Mouse (Mus musculus) neural tube, embryonic 12.5 days (tissue): ENCODE data around the gene Fasl. TPM values are rescaled to one million over a fixed set of nuclear protein-coding genes. Genes with fewer than 3 reads are reported as not detected.

Experiments
- ATAC-seq: fragments of 200-750 bp; cut with Nextera tagmentation; 2 replicates; pipeline ENCODE4 v1.8.0; 2017; ENCODE audit warnings: low read depth, mild to moderate bottlenecking, moderate TSS enrichment, moderate library complexity; ENCODE audit not compliant: low FRiP score
- H3K27ac ChIP-seq: fragments of 300-500 bp; sonication (generic); 2 replicates; pipeline ENCODE4 v1.5.1; 2016
- H3K27me3 ChIP-seq: fragments of 300-500 bp; sonication (generic); replicated peaks from 2 replicates; pipeline ENCODE4 v1.6.1; 2016; ENCODE audit warnings: mild to moderate bottlenecking
- H3K36me3 ChIP-seq: fragments of 300-500 bp; sonication (generic); 2 replicates; pipeline ENCODE4 v1.6.1; 2016; ENCODE audit warnings: mild to moderate bottlenecking
- H3K4me1 ChIP-seq: fragments of 300-500 bp; sonication (generic); 2 replicates; pipeline ENCODE4 v1.6.1; 2016
- H3K4me2 ChIP-seq: fragments of 300-500 bp; sonication (generic); replicated peaks from 2 replicates; pipeline ENCODE4 v1.6.1; 2016; ENCODE audit warnings: mild to moderate bottlenecking
- H3K4me3 ChIP-seq: fragments of 300-500 bp; sonication (generic); 2 replicates; pipeline ENCODE4 v1.5.1; 2016
- H3K9ac ChIP-seq: fragments of 300-500 bp; sonication (generic); 2 replicates; pipeline ENCODE4 v1.6.1; 2016; ENCODE audit warnings: mild to moderate bottlenecking
- H3K9me3 ChIP-seq: fragments of 300-500 bp; sonication (generic); 2 replicates; pipeline ENCODE4 v1.6.1; 2016; ENCODE audit warnings: mild to moderate bottlenecking
- WGBS: fragments of 180-500 bp; shearing (Covaris S2); methylation state at CpG from one replicate; pipeline ENCODE4 v1.1.7; 2016; 5-methylcytosine and 5-hydroxymethylcytosine counted together
- polyA plus RNA-seq: library from polyadenylated mRNA; unstranded; fragments of >200 nt; fragmentation: Nextera tagmentation; extraction: Ambion mirVana; gene quantifications from 2 replicates; pipeline ENCODE4 v1.2.1, GENCODE M21; 2016

The Fasl gene
- polyA plus RNA-seq, 1 experiment from 2014 or later: 0.23 TPM

GRCm38 (mm10) chr1:161791854-161792686 is 3.8 kb upstream of the Fasl start:
- no peaks in the 10 kb centered on the region for H3K9me3 ChIP-seq
- H3K4me1 ChIP-seq: no peaks in the 10 kb centered on the region
- no peak overlapping the region for H3K27ac ChIP-seq
- no peak for ATAC-seq
- no peaks in the 10 kb centered on the region for H3K27me3 ChIP-seq
- no peak overlapping the region for H3K4me3 ChIP-seq
- no peak overlapping the region for H3K9ac ChIP-seq
- no peak overlapping the region for H3K4me2 ChIP-seq
- WGBS: 92% methylated on average over 8 of the region's 8 CpGs
- no peaks in the 10 kb centered on the region for H3K36me3 ChIP-seq

GRCm38 (mm10) chr1:161782725-161783124 is 5.6 kb downstream of the Fasl start:
- Histone ChIP-seq H3K9me3 (no peaks in the 10 kb centered on the region), H3K27me3 (no peaks in the 10 kb centered on the region), H3K27ac (no peak overlapping the region), H3K9ac (no peak overlapping the region), H3K4me1 (no peaks in the 10 kb centered on the region), H3K4me3 (no peak overlapping the region), H3K36me3 (no peaks in the 10 kb centered on the region), H3K4me2 (no peak overlapping the region)
- 81% methylated on average over 2 of the region's 2 CpGs for WGBS
- ATAC-seq: no peak

DNA sequence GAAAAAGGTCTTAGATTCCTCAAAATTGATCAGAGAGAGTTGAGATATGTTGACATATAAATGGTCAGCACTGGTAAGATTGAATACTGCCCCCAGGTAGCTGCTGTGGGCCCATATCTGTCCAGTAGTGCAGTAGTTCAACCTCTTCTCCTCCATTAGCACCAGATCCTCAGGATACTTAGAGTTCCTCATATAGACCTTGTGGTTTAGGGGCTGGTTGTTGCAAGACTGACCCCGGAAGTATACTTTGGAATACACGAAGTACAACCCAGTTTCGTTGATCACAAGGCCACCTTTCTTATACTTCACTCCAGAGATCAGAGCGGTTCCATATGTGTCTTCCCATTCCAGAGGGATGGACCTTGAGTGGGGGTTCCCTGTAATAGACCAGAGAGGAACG is 6.7 kb downstream of the Fasl start:
- H3K4me1 ChIP-seq: no peaks in the 10 kb centered on the region
- H3K27me3 ChIP-seq: no peaks in the 10 kb centered on the region
- H3K27ac ChIP-seq: no peak overlapping the region
- H3K4me2 ChIP-seq: no peak overlapping the region
- H3K4me3 ChIP-seq: no peak overlapping the region
- 91% methylated on average over 5 of the region's 5 CpGs for WGBS
- H3K9ac ChIP-seq: no peak overlapping the region
- no peaks in the 10 kb centered on the region for H3K36me3 ChIP-seq
- no peak for ATAC-seq
- no peaks in the 10 kb centered on the region for H3K9me3 ChIP-seq

GRCm38 (mm10) chr1:161779057-161779456 is 9.2 kb downstream of the Fasl start:
- ATAC-seq: no peak
- Histone ChIP-seq H3K27ac (no peak overlapping the region), H3K4me1 (no peaks in the 10 kb centered on the region), H3K27me3 (no peaks in the 10 kb centered on the region), H3K9me3 (no peaks in the 10 kb centered on the region), H3K4me3 (no peak overlapping the region), H3K36me3 (no peaks in the 10 kb centered on the region), H3K4me2 (no peak overlapping the region), H3K9ac (no peak overlapping the region)

DNA sequence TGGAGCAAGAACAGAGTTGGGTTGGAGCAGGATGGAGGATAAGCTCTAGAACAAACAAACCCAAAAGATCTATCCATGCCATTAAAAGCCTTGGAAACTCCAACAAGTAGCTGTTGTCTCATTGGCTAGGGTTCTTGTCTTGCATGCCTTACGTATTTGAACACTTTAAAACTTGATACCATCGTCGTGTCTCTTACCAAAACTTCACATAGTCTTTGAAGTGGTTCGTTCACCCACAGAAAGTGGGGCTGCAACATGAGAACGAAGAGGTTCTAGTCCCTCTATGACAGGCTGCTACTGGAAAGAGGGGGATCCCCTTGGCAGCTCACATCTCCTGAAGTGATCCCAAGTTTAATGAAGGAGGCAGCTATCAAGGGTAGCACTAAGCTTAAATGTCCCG is 13.1 kb downstream of the Fasl start:
- Histone ChIP-seq H3K4me2 (no peak overlapping the region), H3K27ac (no peak overlapping the region), H3K27me3 (no peaks in the 10 kb centered on the region), H3K9ac (no peak overlapping the region), H3K4me3 (no peak overlapping the region), H3K4me1 (no peaks in the 10 kb centered on the region), H3K9me3 (no peaks in the 10 kb centered on the region), H3K36me3 (no peaks in the 10 kb centered on the region)
- 87% methylated on average over 6 of the region's 6 CpGs for WGBS
- no peak for ATAC-seq

DNA sequence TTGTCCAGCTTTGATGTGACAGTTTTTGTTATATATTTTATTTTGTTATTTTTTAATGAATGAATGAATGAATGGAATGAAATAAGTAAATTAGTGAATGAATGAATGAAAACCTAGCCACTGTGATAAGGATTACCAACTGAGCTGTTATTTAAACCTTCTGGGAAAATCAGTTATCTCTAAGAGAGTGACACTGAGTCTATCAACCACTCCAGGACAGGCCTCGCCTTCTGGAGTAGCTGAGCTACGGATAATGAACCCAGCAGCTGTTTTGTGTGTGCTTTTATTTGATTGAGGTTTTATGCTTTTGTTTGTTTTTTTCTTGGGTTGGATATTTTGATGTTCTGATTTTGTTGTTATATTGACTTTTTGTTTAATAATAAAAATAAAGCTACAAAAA is 17.0 kb downstream of the Fasl start:
- H3K9me3 ChIP-seq: no peaks in the 10 kb centered on the region
- no peaks in the 10 kb centered on the region for H3K27me3 ChIP-seq
- 88% methylated on average over 2 of the region's 2 CpGs for WGBS
- no peak overlapping the region for H3K4me2 ChIP-seq
- no peaks in the 10 kb centered on the region for H3K4me1 ChIP-seq
- H3K27ac ChIP-seq: no peak overlapping the region
- no peak overlapping the region for H3K9ac ChIP-seq
- H3K36me3 ChIP-seq: no peaks in the 10 kb centered on the region
- no peak overlapping the region for H3K4me3 ChIP-seq
- ATAC-seq: no peak

DNA sequence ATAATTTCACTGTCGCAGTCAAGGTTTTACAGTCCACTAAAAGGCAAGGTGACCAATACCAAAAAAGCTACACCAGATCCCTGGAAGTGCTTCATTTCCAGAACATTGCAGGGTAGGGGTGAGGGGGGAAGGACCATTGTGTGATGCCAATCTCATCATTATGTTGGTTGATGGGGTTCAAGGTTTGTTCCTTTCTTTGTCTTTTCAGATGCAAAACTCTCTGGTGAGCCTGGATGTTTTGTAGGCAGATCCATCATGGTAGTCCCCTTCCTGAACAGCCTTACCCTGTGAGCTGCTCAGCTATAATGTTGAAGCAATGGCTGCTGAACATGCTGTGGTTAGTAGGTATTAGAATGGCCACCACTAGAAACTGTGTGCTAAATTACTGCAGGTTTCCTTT is 19.0 kb downstream of the Fasl start:
- Histone ChIP-seq H3K27me3 (no peaks in the 10 kb centered on the region), H3K4me3 (no peak overlapping the region), H3K4me1 (no peaks in the 10 kb centered on the region), H3K27ac (no peak overlapping the region), H3K9me3 (no peaks in the 10 kb centered on the region), H3K36me3 (no peaks in the 10 kb centered on the region), H3K9ac (no peak overlapping the region), H3K4me2 (no peak overlapping the region)
- WGBS: 88% methylated on average over 1 of the region's 1 CpGs
- ATAC-seq: no peak

DNA sequence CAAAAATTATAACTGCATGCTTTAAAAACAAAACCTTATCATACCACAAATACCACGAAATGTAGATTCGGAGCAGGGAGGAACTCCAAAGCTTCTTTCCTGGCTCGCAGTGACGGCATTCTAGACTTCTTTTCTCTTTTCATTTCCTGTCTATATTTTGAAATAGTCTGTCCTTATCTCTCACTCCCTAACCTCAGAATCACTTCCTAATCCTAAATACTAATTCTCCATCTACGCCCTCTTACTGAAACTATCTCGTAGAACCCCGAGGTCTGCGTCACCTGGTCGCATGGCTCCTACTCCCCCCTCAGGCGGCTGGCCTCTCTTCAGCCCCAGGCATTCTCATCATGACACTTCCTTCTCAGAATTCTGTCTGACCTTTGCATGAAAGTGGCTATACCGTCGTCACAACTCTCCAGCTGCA is 21.2 kb downstream of the Fasl start:
- no peaks in the 10 kb centered on the region for H3K9me3 ChIP-seq
- ATAC-seq: no peak
- H3K4me3 ChIP-seq: no peak overlapping the region
- no peak overlapping the region for H3K4me2 ChIP-seq
- H3K9ac ChIP-seq: no peak overlapping the region
- H3K27ac ChIP-seq: no peak overlapping the region
- H3K27me3 ChIP-seq: no peaks in the 10 kb centered on the region
- H3K4me1 ChIP-seq: no peaks in the 10 kb centered on the region
- no peaks in the 10 kb centered on the region for H3K36me3 ChIP-seq
- WGBS: 75% methylated on average over 12 of the region's 12 CpGs

GRCm38 (mm10) chr1:161766656-161767055 is 21.6 kb downstream of the Fasl start:
- Histone ChIP-seq H3K27me3 (no peaks in the 10 kb centered on the region), H3K9me3 (no peaks in the 10 kb centered on the region), H3K4me2 (no peak overlapping the region), H3K9ac (no peak overlapping the region), H3K4me1 (no peaks in the 10 kb centered on the region), H3K27ac (no peak overlapping the region), H3K36me3 (no peaks in the 10 kb centered on the region), H3K4me3 (no peak overlapping the region)
- WGBS: 64% methylated on average over 5 of the region's 5 CpGs
- ATAC-seq: no peak

GRCm38 (mm10) chr1:161765932-161766331 is 22.4 kb downstream of the Fasl start:
- H3K9me3 ChIP-seq: no peaks in the 10 kb centered on the region
- no peaks in the 10 kb centered on the region for H3K27me3 ChIP-seq
- WGBS: 58% methylated on average over 5 of the region's 5 CpGs
- H3K4me1 ChIP-seq: no peaks in the 10 kb centered on the region
- no peak overlapping the region for H3K9ac ChIP-seq
- H3K4me2 ChIP-seq: no peak overlapping the region
- H3K36me3 ChIP-seq: no peaks in the 10 kb centered on the region
- no peak overlapping the region for H3K4me3 ChIP-seq
- ATAC-seq: no peak
- no peak overlapping the region for H3K27ac ChIP-seq

GRCm38 (mm10) chr1:161764964-161765363 is 23.3 kb downstream of the Fasl start:
- H3K4me3 ChIP-seq: no peak overlapping the region

GRCm38 (mm10) chr1:161761556-161761955 is 26.7 kb downstream of the Fasl start:
- no peaks in the 10 kb centered on the region for H3K36me3 ChIP-seq
- no peak overlapping the region for H3K27ac ChIP-seq
- no peak overlapping the region for H3K4me3 ChIP-seq
- H3K4me1 ChIP-seq: no peaks in the 10 kb centered on the region
- H3K9ac ChIP-seq: no peak overlapping the region
- WGBS: 49% methylated on average over 4 of the region's 4 CpGs
- H3K9me3 ChIP-seq: no peaks in the 10 kb centered on the region
- ATAC-seq: no peak
- H3K4me2 ChIP-seq: no peak overlapping the region
- no peaks in the 10 kb centered on the region for H3K27me3 ChIP-seq

More at GRCm38 (mm10) chr1:161764964-161765363, 23.3 kb downstream of the Fasl start:
- H3K36me3 ChIP-seq: no peaks in the 10 kb centered on the region
- H3K9ac ChIP-seq: no peak overlapping the region
- no peak overlapping the region for H3K27ac ChIP-seq
- no peaks in the 10 kb centered on the region for H3K9me3 ChIP-seq
- H3K4me2 ChIP-seq: no peak overlapping the region
- ATAC-seq: no peak
- no peaks in the 10 kb centered on the region for H3K4me1 ChIP-seq
- no peaks in the 10 kb centered on the region for H3K27me3 ChIP-seq
- 87% methylated on average over 1 of the region's 1 CpGs for WGBS

GRCm38 (mm10) chr1:161756547-161756946 is 31.7 kb downstream of the Fasl start:
- Histone ChIP-seq H3K27ac (no peak overlapping the region), H3K4me3 (no peak overlapping the region), H3K27me3 (no peaks in the 10 kb centered on the region), H3K36me3 (no peaks in the 10 kb centered on the region), H3K9ac (no peak overlapping the region), H3K9me3 (no peaks in the 10 kb centered on the region), H3K4me2 (no peak overlapping the region), H3K4me1 (no peaks in the 10 kb centered on the region)
- WGBS: 87% methylated on average over 3 of the region's 3 CpGs
- no peak for ATAC-seq
